Mouse (Mus musculus) heart, embryonic 16.5 days (tissue): ENCODE results near the gene Thra. TPM values are rescaled to one million over a fixed set of nuclear protein-coding genes. Genes with fewer than 3 reads are reported as not detected.

Experiments used
- ATAC-seq: fragments of 200-750 bp; cut with Nextera tagmentation; replicated peaks from 2 replicates; pipeline ENCODE4 v1.8.0; 2017; ENCODE audit warnings: moderate number of reproducible peaks; ENCODE audit not compliant: insufficient read depth, low FRiP score; ENCODE audit errors: extremely low read depth
- H3K27ac ChIP-seq: fragments of 300-500 bp; sonication (generic); 2 replicates; pipeline ENCODE4 v1.5.1; 2014; ENCODE audit warnings: mild to moderate bottlenecking, low read length, control low read depth, moderate library complexity
- H3K27me3 ChIP-seq: fragments of 300-500 bp; sonication (generic); 2 replicates; pipeline ENCODE4 v1.6.1; 2014; ENCODE audit warnings: low read length, mixed read lengths; ENCODE audit not compliant: control insufficient read depth, insufficient read depth
- H3K36me3 ChIP-seq: fragments of 300-500 bp; sonication (generic); 2 replicates; pipeline ENCODE4 v1.6.1; 2014; ENCODE audit not compliant: control insufficient read depth, insufficient read depth
- H3K4me1 ChIP-seq: fragments of 300-500 bp; sonication (generic); 2 replicates; pipeline ENCODE4 v1.6.1; 2014; ENCODE audit warnings: low read length, mixed read lengths; ENCODE audit not compliant: control insufficient read depth, insufficient read depth
- H3K4me2 ChIP-seq: fragments of 300-500 bp; sonication (generic); 2 replicates; pipeline ENCODE4 v1.6.1; 2014; ENCODE audit warnings: low read depth, mild to moderate bottlenecking, control low read depth, low read length
- H3K4me3 ChIP-seq: fragments of 300-500 bp; sonication (generic); 2 replicates; pipeline ENCODE4 v1.5.1; 2014; ENCODE audit warnings: mild to moderate bottlenecking, control low read depth, low read length
- H3K9ac ChIP-seq: fragments of 300-500 bp; sonication (generic); 2 replicates; pipeline ENCODE4 v1.6.1; 2014; ENCODE audit warnings: low read length, control low read depth
- H3K9me3 ChIP-seq: fragments of 300-500 bp; sonication (generic); replicated peaks from 2 replicates; pipeline ENCODE4 v1.6.1; 2016; ENCODE audit warnings: low read length; ENCODE audit not compliant: control insufficient read depth
- WGBS: fragments of 180-500 bp; shearing (Covaris S2); extraction: QIAGEN DNeasy Blood & Tissue Kit; methylation state at CpG from one replicate; pipeline ENCODE4 v1.1.7; 2014; 5-methylcytosine and 5-hydroxymethylcytosine counted together
- polyA plus RNA-seq: library from polyadenylated mRNA; unstranded; fragments of >200 nt; fragmentation: Nextera tagmentation; extraction: Ambion mirVana; gene quantifications from 2 replicates; pipeline ENCODE4 v1.2.1, GENCODE M21; 2015

Gene Thra
- polyA plus RNA-seq, 1 experiment from 2014 or later = 37.5 TPM

- WGBS = 3% methylated on average over 19 of the region's 19 CpGs
- Histone ChIP-seq H3K4me3 (peak overlapping the region; percentile 41), H3K4me2 (peak overlapping the region; percentile 70), H3K36me3 (no peaks in the 10 kb centered on the region), H3K27ac (peak overlapping the region; percentile 89), H3K4me1 (peaks cover 91% of the 10 kb centered on the region), H3K9ac (peak overlapping the region; percentile 66), H3K9me3 (no peaks in the 10 kb centered on the region), H3K27me3 (no peaks in the 10 kb centered on the region)
- peak; percentile 45 for ATAC-seq
Measured at GRCm38 (mm10) chr11:98746855-98747693, 6.6 kb downstream of the Thra start.

GRCm38 (mm10) chr11:98747804-98748505, 7.5 kb downstream of the Thra start:
- Histone ChIP-seq H3K4me2 (peak overlapping the region; percentile 44), H3K4me1 (peaks cover 97% of the 10 kb centered on the region), H3K9ac (peak overlapping the region; percentile 58), H3K27ac (peak overlapping the region; percentile 88), H3K4me3 (peak overlapping the region; percentile 3; the same call in 1 of the 2 replicates), H3K36me3 (no peaks in the 10 kb centered on the region), H3K9me3 (no peaks in the 10 kb centered on the region), H3K27me3 (no peaks in the 10 kb centered on the region)
- WGBS = 30% methylated on average over 6 of the region's 6 CpGs
- ATAC-seq = no peak

GRCm38 (mm10) chr11:98748506-98749416, 8.3 kb downstream of the Thra start:
- Histone ChIP-seq H3K36me3 (peaks cover 3% of the 10 kb centered on the region; the same call in 1 of the 2 replicates), H3K9ac (peak overlapping the region; percentile 58), H3K9me3 (no peaks in the 10 kb centered on the region), H3K27me3 (no peaks in the 10 kb centered on the region), H3K4me2 (peak overlapping the region; percentile 44), H3K4me3 (no peak overlapping the region), H3K27ac (peak overlapping the region; percentile 88), H3K4me1 (peaks cover 97% of the 10 kb centered on the region)
- 28% methylated on average over 15 of the region's 15 CpGs for WGBS
- no peak for ATAC-seq

- no peak for ATAC-seq
- H3K4me1 ChIP-seq = peaks cover 97% of the 10 kb centered on the region
- peak overlapping the region; percentile 44 for H3K4me2 ChIP-seq
- no peaks in the 10 kb centered on the region for H3K9me3 ChIP-seq
- peak overlapping the region; percentile 61 for H3K9ac ChIP-seq
- peaks cover 6% of the 10 kb centered on the region; the same call in 1 of the 2 replicates for H3K36me3 ChIP-seq
- no peak overlapping the region for H3K4me3 ChIP-seq
- no peaks in the 10 kb centered on the region for H3K27me3 ChIP-seq
- peak overlapping the region; percentile 92 for H3K27ac ChIP-seq
- 17% methylated on average over 5 of the region's 5 CpGs for WGBS
Measured at GRCm38 (mm10) chr11:98749716-98750115, 9.3 kb downstream of the Thra start.

DNA sequence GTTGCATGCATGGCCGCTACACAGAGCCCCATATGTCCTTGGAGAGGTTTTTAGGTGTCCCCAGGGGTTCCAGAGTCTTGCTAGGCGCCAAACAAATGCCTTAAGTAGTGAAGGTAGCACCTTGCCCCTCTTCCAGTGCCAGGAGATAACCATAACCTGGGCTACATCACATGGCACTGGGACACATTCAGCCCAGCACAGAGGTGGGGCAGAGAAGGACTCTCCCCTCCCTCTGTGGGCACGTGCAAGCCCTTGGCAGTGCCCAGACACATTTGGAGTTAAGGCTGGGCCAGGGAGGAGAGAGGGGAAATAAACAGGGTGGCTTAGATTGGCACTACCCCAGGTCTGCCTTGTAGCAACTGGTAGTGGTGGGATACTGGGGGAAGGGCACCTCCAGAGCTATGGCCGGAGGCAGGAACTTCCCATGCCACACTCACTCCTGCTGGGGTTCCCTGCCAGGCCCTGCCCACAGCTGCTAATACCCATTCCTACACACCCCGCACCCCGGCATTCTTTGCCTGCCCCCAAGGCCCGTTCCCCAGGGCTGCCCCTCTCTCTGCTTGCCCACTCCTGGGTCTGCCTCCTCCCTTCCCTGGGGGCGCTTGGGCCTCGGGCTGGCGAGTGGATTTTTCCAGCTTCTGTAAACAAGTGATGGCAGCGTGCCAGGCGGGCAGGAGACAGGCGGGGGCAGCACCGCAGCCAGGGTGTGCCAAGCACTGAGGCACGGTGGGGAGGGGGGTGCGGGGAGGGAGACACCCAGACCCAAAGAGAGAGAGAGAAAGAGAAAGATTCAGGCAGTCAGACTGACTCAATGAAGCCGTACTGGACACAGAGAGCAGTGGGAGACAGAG, 10.1 kb downstream of the Thra start:
- Histone ChIP-seq H3K36me3 (peaks cover 6% of the 10 kb centered on the region; the same call in 1 of the 2 replicates), H3K4me1 (peaks cover 96% of the 10 kb centered on the region), H3K27ac (peak overlapping the region; percentile 92), H3K4me3 (peak overlapping the region; percentile 17), H3K4me2 (peak overlapping the region; percentile 51), H3K9me3 (no peaks in the 10 kb centered on the region), H3K27me3 (no peaks in the 10 kb centered on the region), H3K9ac (peak overlapping the region; percentile 64)
- ATAC-seq = peak; percentile 28
- WGBS = 22% methylated on average over 17 of the region's 17 CpGs

DNA sequence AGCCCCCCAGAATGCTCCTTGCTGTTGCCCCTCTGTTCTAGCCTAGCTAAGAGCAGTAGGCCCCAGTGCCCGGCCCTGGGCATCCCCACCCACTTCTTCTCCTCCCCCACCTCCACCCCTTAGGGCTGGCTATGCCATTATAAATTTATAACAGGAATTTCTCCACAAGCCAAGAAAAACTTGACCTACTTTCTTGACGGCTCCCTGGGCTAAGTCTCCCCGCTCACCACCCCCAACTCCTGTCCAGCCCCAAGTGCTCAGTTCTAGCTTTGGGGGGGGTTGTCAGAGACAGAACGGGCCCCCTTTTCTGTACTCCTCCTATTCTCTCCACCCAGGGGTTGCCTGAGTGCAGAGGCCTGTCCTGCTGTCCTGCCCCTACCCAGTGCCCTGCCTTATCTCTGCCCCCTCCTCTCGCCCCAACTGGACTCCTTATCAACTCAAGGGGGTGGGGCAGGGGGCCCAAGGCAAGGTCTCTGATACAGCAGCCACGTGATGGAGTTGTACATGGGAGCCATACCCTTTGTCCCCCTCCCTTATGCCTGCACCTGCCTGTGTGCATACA, 10.9 kb downstream of the Thra start:
- ATAC-seq = peak; percentile 56

GRCm38 (mm10) chr11:98752562-98753140, 12.2 kb downstream of the Thra start:
- Histone ChIP-seq H3K27me3 (no peaks in the 10 kb centered on the region), H3K4me3 (no peak overlapping the region), H3K4me1 (peaks cover 87% of the 10 kb centered on the region), H3K27ac (peak overlapping the region; percentile 92), H3K4me2 (no peak overlapping the region), H3K9me3 (no peaks in the 10 kb centered on the region), H3K36me3 (peaks cover 17% of the 10 kb centered on the region), H3K9ac (peak overlapping the region; percentile 64)
- WGBS = 82% methylated on average over 10 of the region's 10 CpGs
- ATAC-seq = no peak

More for the DNA sequence above, 10.9 kb downstream of the Thra start:
- peak overlapping the region; percentile 51 for H3K4me2 ChIP-seq
- H3K9me3 ChIP-seq = no peaks in the 10 kb centered on the region
- WGBS = 8% methylated on average over 6 of the region's 6 CpGs
- H3K4me3 ChIP-seq = peak overlapping the region; percentile 17
- peaks cover 9% of the 10 kb centered on the region; the same call in 1 of the 2 replicates for H3K36me3 ChIP-seq
- H3K9ac ChIP-seq = peak overlapping the region; percentile 64
- peak overlapping the region; percentile 92 for H3K27ac ChIP-seq
- H3K4me1 ChIP-seq = peaks cover 96% of the 10 kb centered on the region
- H3K27me3 ChIP-seq = no peaks in the 10 kb centered on the region
